Mouse (Mus musculus): ENCODE measurements around the gene Pkp3. TPM values are rescaled to one million over a fixed set of nuclear protein-coding genes. Genes with fewer than 3 reads are reported as not detected.

Pkp3 gene
- polyA plus RNA-seq, 1 experiment from 2014 or later: 14.6 TPM

GRCm38 (mm10) chr7:141096021-141096420, 18.0 kb downstream of the Pkp3 start:
- ATAC-seq (ENCODE audit: insufficient number of reproducible peaks, insufficient read depth, low FRiP score, low TSS enrichment, low read depth): no peak
- H3K36me3 ChIP-seq: no peaks in the 10 kb centered on the region
- no peak overlapping the region for H3K4me3 ChIP-seq (replicated peaks)
- no peak overlapping the region for H3K27ac ChIP-seq
- H3K9ac ChIP-seq (replicated peaks): no peak overlapping the region
- WGBS: 88% methylated on average over 6 of the region's 6 CpGs
- H3K27me3 ChIP-seq: peaks cover 69% of the 10 kb centered on the region
- H3K4me1 ChIP-seq (replicated peaks): peaks cover 21% of the 10 kb centered on the region; the same call in 1 of the 2 replicates
- H3K9me3 ChIP-seq: no peaks in the 10 kb centered on the region
- no peak overlapping the region for H3K4me2 ChIP-seq

- Histone ChIP-seq H3K4me2 (no peak overlapping the region), H3K27me3 (peaks cover 69% of the 10 kb centered on the region), H3K4me3 (replicated peaks) (no peak overlapping the region), H3K27ac (no peak overlapping the region), H3K9me3 (no peaks in the 10 kb centered on the region), H3K36me3 (no peaks in the 10 kb centered on the region), H3K4me1 (replicated peaks) (peaks cover 21% of the 10 kb centered on the region; the same call in 1 of the 2 replicates), H3K9ac (replicated peaks) (no peak overlapping the region)
- no peak for ATAC-seq (ENCODE audit: insufficient number of reproducible peaks, insufficient read depth, low FRiP score, low TSS enrichment, low read depth)
- WGBS: 48% methylated on average over 6 of the region's 6 CpGs
Observed at GRCm38 (mm10) chr7:141096649-141097056, 18.6 kb downstream of the Pkp3 start.

- Histone ChIP-seq H3K27ac (no peak overlapping the region), H3K27me3 (peaks cover 69% of the 10 kb centered on the region), H3K4me3 (replicated peaks) (no peak overlapping the region), H3K9ac (replicated peaks) (no peak overlapping the region), H3K36me3 (no peaks in the 10 kb centered on the region), H3K9me3 (no peaks in the 10 kb centered on the region), H3K4me2 (no peak overlapping the region), H3K4me1 (replicated peaks) (peaks cover 21% of the 10 kb centered on the region; the same call in 1 of the 2 replicates)
- WGBS: 80% methylated on average over 5 of the region's 5 CpGs
- ATAC-seq (ENCODE audit: insufficient number of reproducible peaks, insufficient read depth, low FRiP score, low TSS enrichment, low read depth): no peak
Observed at GRCm38 (mm10) chr7:141097177-141097576, 19.2 kb downstream of the Pkp3 start.

- H3K4me3 ChIP-seq (replicated peaks): peak within 1 kb of the TSS; percentile 41
- peak within 1 kb of the TSS; percentile 46; the same call in 1 of the 2 replicates for H3K9ac ChIP-seq (replicated peaks)
- H3K4me1 ChIP-seq (replicated peaks): peaks cover 12% of the 10 kb centered on the region; the same call in 1 of the 2 replicates
- no peak within 1 kb of the TSS for H3K27ac ChIP-seq
- no peaks in the 10 kb centered on the region for H3K36me3 ChIP-seq
- no peaks in the 10 kb centered on the region for H3K9me3 ChIP-seq
- 2% methylated on average over 56 of the region's 56 CpGs for WGBS
- no peak for ATAC-seq (ENCODE audit: insufficient number of reproducible peaks, insufficient read depth, low FRiP score, low TSS enrichment, low read depth)
- H3K4me2 ChIP-seq: peak within 1 kb of the TSS; percentile 73
- H3K27me3 ChIP-seq: peaks cover 73% of the 10 kb centered on the region
Observed at GRCm38 (mm10) chr7:141099911-141100691, 22.1 kb downstream of the Pkp3 start, which contains the start of gene Sigirr. TSS of gene Sigirr (minus strand) at chr7:141100572.

GRCm38 (mm10) chr7:141103161-141103560, 25.1 kb downstream of the Pkp3 start:
- Histone ChIP-seq H3K27me3 (peaks cover 57% of the 10 kb centered on the region), H3K36me3 (no peaks in the 10 kb centered on the region)
- WGBS: 71% methylated on average over 3 of the region's 3 CpGs

GRCm38 (mm10) chr7:141115874-141116273, 37.9 kb downstream of the Pkp3 start:
- H3K27me3 ChIP-seq: peaks cover 26% of the 10 kb centered on the region
- no peak overlapping the region for H3K9ac ChIP-seq (replicated peaks)
- 88% methylated on average over 9 of the region's 9 CpGs for WGBS
- no peaks in the 10 kb centered on the region for H3K4me1 ChIP-seq (replicated peaks)
- no peak overlapping the region for H3K4me3 ChIP-seq (replicated peaks)
- H3K9me3 ChIP-seq: no peaks in the 10 kb centered on the region
- H3K27ac ChIP-seq: no peak overlapping the region
- H3K4me2 ChIP-seq: no peak overlapping the region
- no peaks in the 10 kb centered on the region for H3K36me3 ChIP-seq
- ATAC-seq (ENCODE audit: insufficient number of reproducible peaks, insufficient read depth, low FRiP score, low TSS enrichment, low read depth): no peak

More at GRCm38 (mm10) chr7:141103161-141103560, 25.1 kb downstream of the Pkp3 start:
- Histone ChIP-seq H3K9ac (replicated peaks) (no peak overlapping the region), H3K9me3 (no peaks in the 10 kb centered on the region), H3K4me1 (replicated peaks) (peaks cover 12% of the 10 kb centered on the region; the same call in 1 of the 2 replicates), H3K4me3 (replicated peaks) (no peak overlapping the region), H3K27ac (no peak overlapping the region), H3K4me2 (no peak overlapping the region)
- no peak for ATAC-seq (ENCODE audit: insufficient number of reproducible peaks, insufficient read depth, low FRiP score, low TSS enrichment, low read depth)

GRCm38 (mm10) chr7:141117636-141118035, 39.6 kb downstream of the Pkp3 start, which contains the start of gene Ano9:
TSS of gene Ano9 (minus strand) at chr7:141117806.
- WGBS: 7% methylated on average over 8 of the region's 9 CpGs
- H3K9ac ChIP-seq (replicated peaks): no peak within 1 kb of the TSS
- ATAC-seq (ENCODE audit: insufficient number of reproducible peaks, insufficient read depth, low FRiP score, low TSS enrichment, low read depth): no peak

GRCm38 (mm10) chr7:141119487-141119886, 41.5 kb downstream of the Pkp3 start:
- Histone ChIP-seq H3K4me3 (replicated peaks) (no peak overlapping the region), H3K9ac (replicated peaks) (no peak overlapping the region), H3K4me2 (no peak overlapping the region), H3K36me3 (no peaks in the 10 kb centered on the region), H3K4me1 (replicated peaks) (peaks cover 4% of the 10 kb centered on the region; the same call in 1 of the 2 replicates), H3K9me3 (no peaks in the 10 kb centered on the region), H3K27me3 (peaks cover 26% of the 10 kb centered on the region; the same call in 1 of the 2 replicates), H3K27ac (no peak overlapping the region)
- 70% methylated on average over 3 of the region's 3 CpGs for WGBS
- ATAC-seq (ENCODE audit: insufficient number of reproducible peaks, insufficient read depth, low FRiP score, low TSS enrichment, low read depth): no peak

More at GRCm38 (mm10) chr7:141117636-141118035, 39.6 kb downstream of the Pkp3 start, which contains the start of gene Ano9:
- H3K27me3 ChIP-seq: peaks cover 26% of the 10 kb centered on the region
- H3K4me2 ChIP-seq: peak within 1 kb of the TSS; percentile 41
- no peaks in the 10 kb centered on the region for H3K36me3 ChIP-seq
- no peaks in the 10 kb centered on the region for H3K4me1 ChIP-seq (replicated peaks)
- H3K27ac ChIP-seq: no peak within 1 kb of the TSS
- peak within 1 kb of the TSS; percentile 22 for H3K4me3 ChIP-seq (replicated peaks)
- no peaks in the 10 kb centered on the region for H3K9me3 ChIP-seq

- Histone ChIP-seq H3K9ac (replicated peaks) (no peak overlapping the region), H3K4me2 (no peak overlapping the region), H3K4me1 (replicated peaks) (peaks cover 4% of the 10 kb centered on the region; the same call in 1 of the 2 replicates), H3K27ac (no peak overlapping the region), H3K4me3 (replicated peaks) (no peak overlapping the region), H3K27me3 (peaks cover 24% of the 10 kb centered on the region; the same call in 1 of the 2 replicates), H3K36me3 (no peaks in the 10 kb centered on the region), H3K9me3 (no peaks in the 10 kb centered on the region)
- ATAC-seq (ENCODE audit: insufficient number of reproducible peaks, insufficient read depth, low FRiP score, low TSS enrichment, low read depth): no peak
- WGBS: 90% methylated on average over 3 of the region's 3 CpGs
Observed at GRCm38 (mm10) chr7:141120605-141121004, 42.6 kb downstream of the Pkp3 start.

GRCm38 (mm10) chr7:141121051-141121531, 43.1 kb downstream of the Pkp3 start:
- ATAC-seq (ENCODE audit: insufficient number of reproducible peaks, insufficient read depth, low FRiP score, low TSS enrichment, low read depth): no peak
- Histone ChIP-seq H3K27ac (no peak overlapping the region), H3K4me2 (no peak overlapping the region), H3K9me3 (no peaks in the 10 kb centered on the region), H3K4me3 (replicated peaks) (no peak overlapping the region), H3K27me3 (peaks cover 19% of the 10 kb centered on the region; the same call in 1 of the 2 replicates), H3K9ac (replicated peaks) (no peak overlapping the region), H3K36me3 (no peaks in the 10 kb centered on the region), H3K4me1 (replicated peaks) (peaks cover 4% of the 10 kb centered on the region; the same call in 1 of the 2 replicates)
- 76% methylated on average over 5 of the region's 5 CpGs for WGBS

GRCm38 (mm10) chr7:141122245-141122644, 44.2 kb downstream of the Pkp3 start, which contains the start of gene Ptdss2:
TSS of gene Ptdss2 (plus strand) at chr7:141122382.
- Histone ChIP-seq H3K9ac (replicated peaks) (peak within 1 kb of the TSS; percentile 66), H3K4me2 (peak within 1 kb of the TSS; percentile 69), H3K4me3 (replicated peaks) (peak within 1 kb of the TSS; percentile 56), H3K27ac (peak within 1 kb of the TSS; percentile 89), H3K36me3 (no peaks in the 10 kb centered on the region), H3K4me1 (replicated peaks) (peaks cover 4% of the 10 kb centered on the region; the same call in 1 of the 2 replicates), H3K9me3 (no peaks in the 10 kb centered on the region), H3K27me3 (peaks cover 11% of the 10 kb centered on the region; the same call in 1 of the 2 replicates)
- no peak for ATAC-seq (ENCODE audit: insufficient number of reproducible peaks, insufficient read depth, low FRiP score, low TSS enrichment, low read depth)
- 39% methylated on average over 14 of the region's 14 CpGs for WGBS

Measured in limb, embryonic 12.5 days (tissue).